Mouse (Mus musculus) erythroblast, embryonic 14.5 days (primary cell): ENCODE data around the gene Car11. TPM values are rescaled to one million over a fixed set of nuclear protein-coding genes. Genes with fewer than 3 reads are reported as not detected.

Experiments
- H3K27me3 ChIP-seq: 2 replicates; pipeline ENCODE4 v1.6.1; 2012; ENCODE audit warnings: inconsistent platforms; ENCODE audit not compliant: control insufficient read depth
- H3K36me3 ChIP-seq: 2 replicates; pipeline ENCODE4 v1.6.1; 2012; ENCODE audit warnings: mild to moderate bottlenecking, inconsistent platforms; ENCODE audit not compliant: control insufficient read depth
- H3K4me1 ChIP-seq: 2 replicates; pipeline ENCODE4 v1.6.1; 2012; ENCODE audit warnings: inconsistent platforms; ENCODE audit not compliant: control insufficient read depth
- H3K4me3 ChIP-seq: replicated peaks from 2 replicates; pipeline ENCODE3; 2012; ENCODE audit warnings: moderate library complexity, mild to moderate bottlenecking, inconsistent platforms
- H3K9me3 ChIP-seq: 2 replicates; pipeline ENCODE4 v1.6.1; 2012; ENCODE audit warnings: low read length, inconsistent platforms, mixed read lengths; ENCODE audit not compliant: control insufficient read depth
- GATA1 ChIP-seq: IDR thresholded peaks from 2 replicates; pipeline ENCODE4 v1.6.1; 2012; ENCODE audit warnings: low read length, inconsistent platforms, mixed read lengths
- TAL1 ChIP-seq: IDR thresholded peaks from 3 replicates; pipeline ENCODE4 v1.6.1; 2012; ENCODE audit warnings: low read length, inconsistent platforms, mixed read lengths
- polyA plus RNA-seq: library from polyadenylated mRNA; stranded (reverse); fragments of >175 nt; gene quantifications from 2 replicates; pipeline ENCODE4 v1.2.3, GENCODE M21; 2012

Gene Car11
- polyA plus RNA-seq, 1 experiment: not detected

- Histone ChIP-seq H3K4me3 (no peak overlapping the region), H3K9me3 (no peaks in the 10 kb centered on the region), H3K36me3 (no peaks in the 10 kb centered on the region), H3K27me3 (no peaks in the 10 kb centered on the region), H3K4me1 (peaks cover 8% of the 10 kb centered on the region)
- TF ChIP-seq TAL1: no peak
- no peak for TF ChIP-seq GATA1
Measured at GRCm38 (mm10) chr7:45677627-45678295, 21.9 kb upstream of the Car11 start.

GRCm38 (mm10) chr7:45678513-45678912 lies 21.1 kb upstream of the Car11 start:
- peaks cover 10% of the 10 kb centered on the region for H3K4me1 ChIP-seq
- H3K27me3 ChIP-seq: no peaks in the 10 kb centered on the region
- no peak overlapping the region for H3K4me3 ChIP-seq
- TF ChIP-seq GATA1 (no peak), TAL1 (no peak)
- no peaks in the 10 kb centered on the region for H3K36me3 ChIP-seq
- no peaks in the 10 kb centered on the region for H3K9me3 ChIP-seq

DNA sequence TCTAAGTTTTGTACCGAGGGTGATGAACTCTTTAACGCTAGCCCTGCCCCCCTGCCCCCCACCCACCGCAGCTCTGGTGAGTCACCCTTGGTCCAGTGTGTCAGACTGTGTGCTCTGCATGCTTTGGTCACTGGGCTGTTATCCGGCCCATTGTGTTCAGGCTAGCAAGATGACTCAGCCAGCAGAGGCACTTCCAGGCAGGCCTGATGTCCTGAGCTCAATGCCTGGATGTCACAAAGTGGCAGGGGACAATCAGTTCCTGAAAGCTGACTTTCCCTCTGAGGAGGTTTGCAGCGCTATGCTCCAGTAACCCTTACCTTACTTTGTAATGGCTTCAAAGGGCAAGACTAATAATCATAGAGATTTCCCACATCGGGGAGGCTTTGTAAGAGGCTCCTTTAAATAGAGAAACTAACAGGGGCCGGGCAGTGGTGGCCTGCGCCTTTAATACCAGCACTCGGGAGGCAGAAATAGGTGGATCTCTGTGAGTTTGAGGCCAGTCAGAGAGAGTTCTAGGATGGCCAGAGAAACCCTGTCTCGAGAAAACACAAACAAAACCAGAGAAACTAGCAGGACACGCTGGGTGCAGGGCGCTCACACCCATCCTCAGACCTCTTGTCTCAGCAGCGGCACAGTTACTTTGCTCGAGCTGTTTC lies 19.5 kb upstream of the Car11 start:
- TF ChIP-seq TAL1 (no peak), GATA1 (no peak)
- H3K4me1 ChIP-seq: peaks cover 10% of the 10 kb centered on the region
- H3K4me3 ChIP-seq: no peak overlapping the region
- no peaks in the 10 kb centered on the region for H3K27me3 ChIP-seq
- no peaks in the 10 kb centered on the region for H3K9me3 ChIP-seq
- H3K36me3 ChIP-seq: no peaks in the 10 kb centered on the region

DNA sequence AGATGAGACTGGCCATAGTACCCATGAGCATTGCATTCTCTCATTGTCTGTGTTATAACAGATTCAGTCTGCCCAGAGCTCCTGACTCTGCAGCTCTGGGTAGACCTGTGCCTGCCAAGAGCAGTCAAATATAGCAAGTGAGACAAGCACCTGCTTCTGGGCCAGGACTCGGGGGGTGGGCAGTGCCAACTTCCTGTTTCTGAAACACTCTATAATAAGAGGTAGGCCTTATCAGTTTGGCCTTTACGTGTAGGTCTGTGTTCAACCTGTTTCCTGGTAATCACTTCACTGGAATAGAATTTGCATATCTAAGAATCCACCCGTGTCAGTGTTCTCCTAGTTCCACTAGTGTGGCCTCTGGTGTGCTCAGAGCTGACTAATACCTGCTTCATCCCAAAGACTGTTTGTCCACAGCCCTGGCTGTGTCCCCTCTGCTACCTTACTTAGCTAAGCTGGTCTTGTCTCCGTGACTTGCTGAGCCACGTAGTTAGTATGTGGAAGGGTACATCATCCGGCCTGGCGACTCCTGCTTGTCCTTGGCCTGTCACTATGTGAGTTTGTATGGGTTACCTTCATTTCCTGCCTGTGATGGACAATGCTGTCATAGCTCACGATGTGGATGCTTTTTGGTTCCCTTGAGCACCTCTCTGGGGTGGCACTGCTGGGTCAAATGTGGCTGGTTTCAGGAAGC lies 18.5 kb upstream of the Car11 start:
- TF ChIP-seq TAL1 (no peak), GATA1 (no peak)
- Histone ChIP-seq H3K36me3 (no peaks in the 10 kb centered on the region), H3K9me3 (no peaks in the 10 kb centered on the region), H3K4me1 (peaks cover 10% of the 10 kb centered on the region), H3K27me3 (no peaks in the 10 kb centered on the region), H3K4me3 (no peak overlapping the region)

DNA sequence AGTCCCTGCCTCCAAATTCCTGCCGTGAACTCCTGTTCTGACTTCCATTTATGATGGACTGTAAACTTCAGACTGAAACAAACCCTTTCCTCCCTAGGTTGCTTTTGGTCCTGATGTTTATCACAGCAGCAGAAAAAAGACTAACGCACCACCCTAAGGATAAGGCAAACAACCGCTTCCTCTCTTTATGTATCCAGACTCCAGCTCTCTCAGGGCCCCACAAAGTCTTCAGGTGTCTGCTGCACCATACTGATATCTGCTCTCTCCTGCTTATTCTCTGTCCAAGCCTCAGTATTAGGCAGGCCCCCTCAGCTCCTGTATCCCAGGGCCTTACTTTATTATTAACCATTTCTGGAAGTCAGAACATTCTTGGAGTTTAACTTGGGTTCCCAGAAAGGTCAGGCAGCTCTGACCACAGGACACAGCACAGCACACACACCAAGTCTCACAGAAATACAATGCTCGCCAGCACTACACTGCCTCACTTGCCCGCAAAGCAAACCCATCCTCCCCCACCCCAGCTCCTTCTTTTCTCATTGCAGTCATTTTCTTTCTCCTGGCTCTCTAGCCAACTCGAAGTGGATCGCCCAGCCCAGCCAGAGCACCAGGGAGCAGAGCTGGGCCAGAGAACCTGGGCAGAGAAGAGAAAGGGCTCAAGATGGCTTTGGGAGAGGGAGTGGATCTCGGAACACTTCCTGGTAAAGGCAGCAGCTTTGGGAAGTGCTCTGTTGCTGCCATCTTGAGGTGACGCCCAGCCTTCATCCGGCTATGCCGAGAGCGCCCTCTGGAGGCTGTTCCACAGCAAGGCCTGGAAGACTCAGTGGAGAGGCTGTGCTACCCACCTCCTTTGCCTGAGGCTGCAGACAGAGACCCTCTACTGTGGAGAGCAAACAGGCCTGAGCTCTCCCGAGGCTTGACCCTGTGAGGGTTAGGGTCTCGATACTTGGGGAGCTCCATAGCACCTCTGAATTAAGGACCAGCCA lies 17.2 kb upstream of the Car11 start:
- H3K4me3 ChIP-seq: no peak overlapping the region

DNA sequence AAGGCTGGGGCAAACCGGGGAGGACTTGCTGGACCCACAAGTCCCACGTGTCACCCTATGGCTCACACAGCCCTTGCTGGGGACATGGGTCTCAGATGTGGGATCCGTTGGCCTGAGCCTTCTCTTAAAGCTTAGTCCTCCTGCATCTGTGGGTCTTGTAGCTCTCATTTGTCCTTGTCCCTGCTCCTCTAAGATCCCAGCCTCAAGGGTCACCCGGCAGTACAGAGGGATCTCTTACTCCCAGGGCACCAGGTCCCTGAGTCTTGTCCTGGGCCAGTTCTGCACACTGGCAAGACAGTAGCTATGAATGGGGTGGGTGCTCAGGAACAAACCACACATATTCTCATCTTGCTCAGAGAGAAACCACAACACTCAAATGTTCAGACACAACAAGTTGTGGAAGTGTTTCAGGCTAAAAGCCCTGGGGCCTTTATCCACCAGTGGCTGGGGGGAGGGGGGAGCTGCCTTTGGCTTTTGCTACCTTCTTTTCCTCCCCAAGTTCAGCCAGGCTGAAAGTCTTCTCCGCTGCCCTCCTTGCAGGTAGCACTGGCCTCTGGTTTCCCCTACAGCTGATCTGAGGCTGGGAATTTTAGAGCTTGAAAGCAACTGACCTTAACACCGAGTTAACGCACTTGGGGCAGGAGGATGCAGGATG lies 16.1 kb upstream of the Car11 start, which contains the start of gene Ntn5:
TSS of gene Ntn5 (plus strand) at position 627 of the 655 bp plus-strand sequence.
- H3K9me3 ChIP-seq: no peaks in the 10 kb centered on the region
- no peaks in the 10 kb centered on the region for H3K27me3 ChIP-seq
- no peak for TF ChIP-seq GATA1
- no peak for TF ChIP-seq TAL1
- peaks cover 10% of the 10 kb centered on the region for H3K4me1 ChIP-seq
- no peak within 1 kb of the TSS for H3K4me3 ChIP-seq
- H3K36me3 ChIP-seq: no peaks in the 10 kb centered on the region

More for the DNA sequence above, 17.2 kb upstream of the Car11 start:
- TF ChIP-seq TAL1 (no peak), GATA1 (no peak)
- Histone ChIP-seq H3K27me3 (no peaks in the 10 kb centered on the region), H3K9me3 (no peaks in the 10 kb centered on the region), H3K36me3 (no peaks in the 10 kb centered on the region), H3K4me1 (peaks cover 10% of the 10 kb centered on the region)

DNA sequence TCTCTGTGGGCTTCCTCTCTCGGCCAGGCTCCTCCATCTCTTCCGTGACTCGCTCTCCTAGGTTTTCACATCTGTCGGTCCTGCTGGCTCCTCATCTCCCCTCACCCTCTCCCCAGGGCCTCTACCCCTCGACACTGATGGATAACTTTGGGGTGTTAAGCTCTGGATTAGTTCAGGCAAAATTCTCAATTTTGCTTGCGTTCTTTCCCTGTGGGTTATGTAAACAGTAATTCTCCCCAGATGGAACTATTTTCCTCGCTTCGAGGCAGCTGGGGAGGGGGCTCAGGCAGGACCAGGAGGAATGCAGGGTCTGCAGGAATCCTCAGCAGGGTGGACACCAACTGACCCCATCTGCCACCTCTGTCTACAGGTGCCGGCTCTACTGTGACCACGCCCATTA lies 13.8 kb upstream of the Car11 start:
- Histone ChIP-seq H3K4me1 (peaks cover 10% of the 10 kb centered on the region), H3K9me3 (no peaks in the 10 kb centered on the region), H3K4me3 (no peak overlapping the region), H3K27me3 (no peaks in the 10 kb centered on the region), H3K36me3 (no peaks in the 10 kb centered on the region)
- no peak for TF ChIP-seq GATA1
- TF ChIP-seq TAL1: no peak

DNA sequence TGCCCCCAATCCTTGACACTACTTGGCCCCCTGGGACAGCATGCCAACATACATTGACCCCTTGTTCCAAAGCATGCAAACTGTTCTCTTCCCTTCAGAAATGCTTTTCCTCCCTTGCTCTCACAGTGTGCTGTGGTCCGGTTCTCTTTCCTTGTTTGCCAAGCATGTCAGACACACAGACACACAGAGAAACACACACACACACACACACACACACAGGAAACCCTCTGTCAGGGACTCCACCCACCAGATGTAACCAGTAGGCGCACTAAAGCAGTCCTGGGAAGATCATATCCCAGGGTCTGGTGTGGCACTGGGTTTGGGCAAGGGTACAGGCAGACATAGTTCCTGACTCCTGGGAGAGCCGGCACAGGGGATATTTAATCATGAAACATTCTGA lies 12.8 kb upstream of the Car11 start:
- no peaks in the 10 kb centered on the region for H3K27me3 ChIP-seq
- H3K4me1 ChIP-seq: peaks cover 9% of the 10 kb centered on the region
- H3K9me3 ChIP-seq: no peaks in the 10 kb centered on the region
- no peaks in the 10 kb centered on the region for H3K36me3 ChIP-seq
- TF ChIP-seq GATA1 (no peak), TAL1 (no peak)
- H3K4me3 ChIP-seq: no peak overlapping the region
